Mouse (Mus musculus) left cerebral cortex, adult 18-20 months (tissue): Measurements from ENCODE around the gene Ramp2. TPM values are rescaled to one million over a fixed set of nuclear protein-coding genes. Genes with fewer than 3 reads are reported as not detected.
A peak's percentile ranks its signal among the peaks of the same experiment; 100 is the strongest.

Experiments used
- DNase-seq, 2 experiments: peaks; one replicate each; pipeline ENCODE4 v3.0.0; 2021 to 2022; ENCODE audit warnings: low spot score in 2 of 2, mixed read lengths in 1 of 2
- long read RNA-seq, 2 experiments: library from polyadenylated mRNA; stranded (forward); transcript quantifications; one replicate each; pipeline ENCODE4 v2.0.0; 2021
- total RNA-seq, 2 experiments: library from RNA; stranded (reverse); gene quantifications; 2 replicates each; pipeline ENCODE4 v1.2.3; 2021

Gene Ramp2
- total RNA-seq: 10 to 100 TPM; 31.4 to 37.8 TPM
- long read RNA-seq, experiment 1, transcript Ramp2-204 (4 exons, 1,178 nt): major isoform, 32 of 46 reads
- long read RNA-seq, experiment 1, partial matches to known transcripts: 0 of 46 reads
- long read RNA-seq, experiment 1, other reads (novel, unspliced or antisense): 8 of 46 reads
- long read RNA-seq, experiment 2, transcript Ramp2-204 (4 exons, 1,178 nt): major isoform, 19 of 22 reads
- long read RNA-seq, experiment 2, partial matches to known transcripts: 0 of 22 reads
- long read RNA-seq, experiment 2, other reads (novel, unspliced or antisense): 1 of 22 reads

DNA sequence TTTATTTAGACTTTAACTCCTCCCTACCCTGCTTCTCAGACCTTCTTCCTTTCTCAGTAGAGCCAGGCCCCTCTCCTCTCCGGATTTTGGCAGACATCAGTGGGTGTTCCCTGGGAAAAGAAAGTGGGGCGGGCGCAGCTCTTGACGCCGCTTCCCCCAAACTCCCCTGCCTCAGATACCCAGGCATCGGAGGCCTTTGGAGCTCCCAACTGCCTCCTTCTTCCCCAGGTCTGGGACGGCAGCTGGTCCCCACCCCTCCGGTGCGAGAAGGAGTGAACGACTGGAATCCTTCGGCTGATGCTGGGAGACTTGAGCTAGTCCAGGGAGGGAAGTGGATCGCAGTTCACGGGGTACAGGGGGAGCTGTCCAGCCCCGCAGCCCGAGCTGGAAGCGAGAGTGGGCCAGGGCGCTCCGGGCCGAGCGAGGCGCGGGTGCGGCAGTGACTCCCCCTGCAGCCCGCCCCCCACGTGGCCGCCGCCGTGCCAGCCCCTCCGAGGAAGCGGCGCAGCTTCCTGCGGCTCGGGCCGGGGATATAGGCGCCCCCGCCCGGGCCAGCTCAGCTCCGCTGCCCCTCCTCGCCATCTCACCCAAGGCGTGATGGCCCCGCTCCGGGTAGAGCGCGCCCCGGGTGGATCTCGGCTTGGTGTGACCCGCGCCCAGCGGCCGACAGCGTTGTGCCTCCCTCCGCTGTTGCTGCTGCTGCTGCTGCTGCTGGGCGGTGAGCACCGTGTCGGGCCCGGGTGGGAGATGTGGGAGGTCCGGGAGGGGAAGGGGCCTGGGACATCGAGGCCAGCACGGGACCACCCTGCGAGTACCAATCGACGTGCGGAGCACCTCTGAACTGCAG is at the start of gene Ramp2:
Ramp2 (plus strand) TSS at position 174 of the 847 bp plus-strand sequence.
- DNase-seq: peak in 1 of 2 experiments; percentile 27

DNA sequence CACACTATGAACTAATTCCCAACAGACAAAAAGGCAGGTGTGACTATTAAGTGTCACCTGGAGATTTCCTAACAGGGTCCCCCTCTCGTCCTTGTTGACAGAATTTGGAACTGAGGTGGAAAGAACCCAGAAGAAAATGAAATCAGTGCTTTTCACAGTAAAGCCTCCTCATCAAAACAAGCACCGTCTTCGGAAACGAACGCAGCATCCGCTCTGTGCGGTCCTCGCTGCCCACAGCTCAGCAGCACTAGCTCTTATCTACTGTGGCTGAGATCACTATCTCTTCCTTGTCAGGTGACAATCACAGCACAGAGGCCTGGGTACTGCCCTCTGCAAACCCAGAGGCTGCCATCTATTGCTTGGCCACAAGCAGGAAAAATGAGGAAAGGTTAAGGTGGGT is 49.7 kb upstream of the Ramp2 start:
- DNase-seq: no peak

DNA sequence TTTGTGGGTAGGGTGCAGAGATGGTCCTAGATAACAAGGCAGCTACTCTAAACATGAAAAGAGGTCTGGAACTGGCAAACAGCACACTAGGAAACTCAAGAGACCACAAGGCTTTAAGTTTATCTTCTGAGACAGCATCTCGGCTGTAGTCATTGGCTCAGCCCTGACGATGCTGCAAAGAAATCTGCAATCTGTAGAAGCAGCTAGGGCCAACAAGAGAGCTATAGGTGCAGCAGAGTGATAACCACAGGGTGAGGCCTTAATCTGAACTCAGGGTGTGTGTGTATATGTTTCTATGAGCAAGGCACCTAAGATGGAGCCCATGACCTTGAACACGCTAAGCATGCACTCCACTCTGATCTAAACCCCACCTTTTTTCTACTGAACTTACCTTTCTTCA is 46.3 kb upstream of the Ramp2 start:
- no peak for DNase-seq

DNA sequence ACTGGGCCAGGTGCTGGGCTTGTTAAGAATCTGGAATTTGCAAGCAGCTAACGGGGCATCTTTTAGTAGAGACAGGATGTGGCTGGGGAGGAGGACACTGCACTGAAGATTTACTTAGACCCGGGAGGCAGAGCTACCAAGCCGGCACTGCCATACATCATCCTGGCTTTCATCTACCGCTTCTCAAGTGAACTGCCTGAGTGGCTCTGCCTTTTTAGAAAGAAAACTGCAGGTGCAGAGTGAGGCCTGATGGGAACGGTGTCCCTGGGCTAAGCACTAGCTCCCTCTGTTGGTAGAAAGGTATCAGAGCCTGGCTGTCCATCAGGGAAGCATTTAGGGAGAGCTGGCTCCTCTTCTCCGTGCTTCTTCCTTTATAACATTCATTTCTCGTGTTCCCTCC is 44.8 kb upstream of the Ramp2 start:
- DNase-seq: no peak

DNA sequence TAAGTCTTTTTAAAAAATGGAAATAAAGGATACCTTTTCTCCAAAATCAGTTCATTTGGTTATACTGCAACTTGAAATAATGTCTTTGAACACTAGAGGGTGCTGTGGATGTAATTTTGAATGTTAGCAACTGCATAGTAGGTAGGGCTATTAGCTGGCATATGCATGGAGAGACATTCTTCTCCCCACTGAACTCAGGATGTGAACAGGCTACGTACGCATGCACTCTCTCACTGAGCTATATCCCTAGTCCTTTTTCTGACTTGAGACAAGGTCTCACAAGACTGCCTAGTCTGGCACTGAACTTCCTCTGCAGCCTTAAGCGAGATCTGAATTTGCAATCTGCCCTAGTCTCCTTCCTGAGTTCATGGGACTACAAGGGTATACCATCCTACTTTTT is 33.9 kb upstream of the Ramp2 start:
- DNase-seq: no peak

DNA sequence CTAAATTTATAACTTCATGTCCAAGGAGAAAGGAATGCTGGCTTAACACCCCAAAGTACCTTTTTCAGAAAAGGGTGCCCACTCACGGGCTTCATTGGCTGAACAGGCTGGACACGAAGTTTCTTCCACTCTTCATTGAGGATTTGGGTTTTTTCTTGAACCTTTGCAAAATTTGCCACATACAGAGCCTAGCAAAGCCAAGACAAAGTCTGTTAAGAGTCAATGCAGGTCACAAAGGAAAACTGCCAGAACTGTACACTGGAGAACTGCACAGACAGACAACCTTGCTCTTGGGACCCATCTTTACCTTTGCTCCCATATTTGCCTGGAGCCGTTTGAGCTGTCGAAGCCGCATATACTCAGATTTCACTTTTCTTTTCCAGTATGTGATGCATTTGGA is 28.9 kb upstream of the Ramp2 start:
- no peak for DNase-seq

DNA sequence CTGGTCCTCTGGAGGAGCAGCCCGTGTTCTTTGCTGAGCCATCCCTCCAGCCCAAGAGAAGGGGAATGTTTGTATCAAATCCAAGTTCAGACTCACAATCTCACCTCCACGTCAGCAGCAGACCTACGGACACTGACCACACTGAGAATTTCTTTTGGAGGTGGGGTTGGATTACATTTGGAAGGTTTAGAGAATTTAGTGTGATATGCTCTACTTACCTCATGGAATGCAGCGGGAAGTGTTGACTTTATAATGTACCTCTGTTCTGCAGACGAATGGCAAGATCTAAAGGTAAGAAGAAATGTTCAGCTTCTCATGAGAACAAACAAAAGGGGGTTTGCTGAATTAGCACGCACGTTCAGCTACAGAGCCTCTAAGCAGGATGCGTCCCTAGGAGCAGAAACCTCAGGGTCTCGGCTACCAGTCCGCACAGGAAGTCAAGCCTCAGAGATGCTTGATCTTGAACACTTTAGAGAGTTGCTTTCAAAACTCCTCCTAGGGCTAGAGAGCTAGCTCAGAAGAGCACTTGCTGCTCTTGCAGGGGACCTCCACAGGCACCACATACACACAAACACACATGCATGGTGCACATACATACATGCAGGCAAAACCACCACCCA is 27.3 kb upstream of the Ramp2 start:
- DNase-seq: no peak

DNA sequence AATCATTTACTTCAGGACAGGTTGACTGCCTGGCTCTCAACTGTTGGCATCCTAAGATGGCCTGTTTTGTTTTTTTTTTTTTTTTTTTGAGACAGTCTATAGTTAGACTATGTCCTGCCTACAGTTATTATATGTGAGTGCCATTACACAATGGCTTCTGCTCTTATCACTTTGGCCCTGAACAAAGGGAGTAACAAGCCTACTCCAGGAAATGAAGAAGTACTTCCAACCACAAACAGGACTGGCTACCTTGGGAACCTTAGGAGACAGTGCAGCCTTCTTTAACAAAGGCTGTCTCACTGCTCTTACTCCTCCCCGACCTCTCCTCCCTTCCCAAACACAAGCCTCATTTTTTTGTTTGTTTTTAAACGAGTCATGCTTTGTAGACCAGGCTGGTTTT is 25.0 kb upstream of the Ramp2 start:
- DNase-seq: no peak

DNA sequence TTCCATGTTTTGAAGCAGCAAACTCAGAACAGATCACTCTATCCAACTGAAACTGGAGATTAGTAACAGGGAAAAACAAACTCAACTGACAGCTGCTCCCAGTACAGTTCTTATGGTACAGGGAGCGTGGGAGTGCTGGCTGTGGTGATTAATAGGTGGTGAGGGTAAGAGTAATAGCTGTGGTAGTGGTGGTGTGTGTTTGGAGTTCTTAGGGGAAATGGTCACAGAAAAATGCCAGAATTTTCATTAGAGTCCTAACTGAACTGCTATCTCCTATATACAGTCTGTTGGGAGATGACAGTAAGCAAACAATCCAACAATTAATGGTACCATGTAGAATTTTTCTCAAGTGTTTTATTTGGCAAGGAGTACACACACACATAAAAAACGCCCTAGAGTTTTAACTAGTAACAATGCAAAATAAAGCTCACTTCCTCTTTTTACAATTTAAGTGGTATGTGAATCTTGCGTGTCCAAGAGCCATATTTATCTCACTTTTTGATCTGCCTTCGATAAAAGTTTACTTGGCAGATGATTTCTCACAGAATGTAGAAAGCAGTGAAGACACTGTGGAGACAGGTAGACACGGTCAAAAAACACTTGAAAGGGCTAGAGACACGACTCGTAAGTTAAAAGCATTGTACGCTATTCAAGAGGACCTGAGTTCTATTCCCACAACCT is 24.4 kb upstream of the Ramp2 start:
- no peak for DNase-seq

DNA sequence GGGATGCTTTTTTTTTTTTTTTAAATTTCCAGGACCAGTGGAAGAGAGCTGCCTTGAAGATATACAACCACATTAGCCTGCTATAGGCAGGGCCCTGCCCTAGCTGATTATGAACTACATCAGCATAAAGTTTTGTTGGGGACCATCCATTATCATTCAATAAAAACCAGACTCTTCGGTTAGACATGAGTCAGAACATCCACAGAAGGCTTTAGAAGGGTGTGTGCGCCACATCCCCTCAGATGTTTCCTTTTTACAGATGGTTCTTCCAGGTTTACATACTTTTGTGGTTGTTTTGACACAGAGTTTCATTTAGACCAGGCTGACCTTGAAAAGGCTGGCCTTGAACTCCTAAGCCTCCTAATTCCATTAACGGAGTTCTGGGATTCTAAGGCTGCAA is 21.5 kb upstream of the Ramp2 start:
- DNase-seq: no peak

DNA sequence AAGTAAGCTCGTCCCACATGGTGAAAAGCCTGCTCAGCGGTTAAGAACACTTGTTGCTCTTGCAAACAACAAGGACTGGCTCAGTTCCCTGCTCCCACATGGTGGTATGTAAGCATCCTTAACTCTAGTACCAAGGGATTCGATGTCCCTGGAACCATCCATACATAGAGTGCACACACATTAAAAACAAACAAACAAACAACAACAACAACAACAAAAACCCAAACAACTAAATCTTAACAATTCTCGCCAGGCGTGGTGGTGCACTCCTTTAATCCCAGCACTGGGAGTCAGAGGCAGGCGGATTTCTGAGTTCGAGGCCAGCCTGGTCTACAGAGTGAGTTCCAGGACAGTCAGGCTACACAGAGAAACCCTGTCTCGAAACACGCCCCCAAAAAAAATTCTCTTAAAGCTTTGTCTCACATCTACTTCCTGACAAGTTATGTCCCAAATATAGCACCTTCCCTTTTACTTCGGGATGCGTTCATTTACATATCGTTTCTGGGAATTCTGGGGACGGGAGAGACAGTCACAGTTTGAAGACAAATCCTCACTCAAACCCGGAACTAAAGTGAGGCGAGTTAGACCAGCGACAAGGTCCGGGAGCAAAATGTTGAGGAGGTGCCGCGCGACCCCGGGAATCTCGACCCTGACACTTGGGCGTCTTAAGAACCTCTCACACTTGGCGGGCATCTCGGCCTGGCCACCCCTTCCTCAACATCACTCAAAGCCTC is 20.3 kb upstream of the Ramp2 start:
- no peak for DNase-seq

DNA sequence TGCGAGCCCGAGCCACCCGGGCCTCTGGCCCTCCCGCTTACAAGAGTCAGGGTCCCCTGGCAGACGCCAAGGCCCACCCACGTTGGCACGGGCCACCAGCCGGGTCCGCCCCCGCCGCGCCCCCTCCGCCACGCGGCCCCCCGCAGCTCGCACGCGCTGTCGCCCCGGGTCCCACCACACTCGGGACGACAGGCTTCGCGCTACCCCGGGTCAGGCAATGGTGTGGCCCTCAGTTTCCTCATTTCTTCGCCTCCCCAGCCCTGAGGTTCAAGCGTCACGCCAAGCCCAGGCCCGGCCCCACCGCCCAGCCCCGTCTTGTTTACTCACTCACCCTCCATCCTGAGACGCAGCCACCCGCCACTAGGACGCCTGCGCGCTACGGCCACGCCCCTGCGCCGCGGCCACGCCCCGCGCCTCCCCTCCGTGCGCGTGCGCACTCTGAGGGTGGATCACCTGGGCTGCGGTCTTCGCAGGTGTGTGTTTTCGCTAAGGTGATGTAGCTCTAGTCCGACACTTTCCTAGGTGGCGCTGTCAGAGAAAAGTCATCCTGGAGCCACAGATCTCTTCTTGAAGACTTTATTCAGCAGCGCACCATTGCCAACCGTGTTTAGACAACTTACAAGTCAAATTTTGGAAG is 19.6 kb upstream of the Ramp2 start, which contains the start of gene Ezh1:
Ezh1 (minus strand) TSS at position 399 of the 637 bp plus-strand sequence.
- DNase-seq: peak; percentile 86 to 92

DNA sequence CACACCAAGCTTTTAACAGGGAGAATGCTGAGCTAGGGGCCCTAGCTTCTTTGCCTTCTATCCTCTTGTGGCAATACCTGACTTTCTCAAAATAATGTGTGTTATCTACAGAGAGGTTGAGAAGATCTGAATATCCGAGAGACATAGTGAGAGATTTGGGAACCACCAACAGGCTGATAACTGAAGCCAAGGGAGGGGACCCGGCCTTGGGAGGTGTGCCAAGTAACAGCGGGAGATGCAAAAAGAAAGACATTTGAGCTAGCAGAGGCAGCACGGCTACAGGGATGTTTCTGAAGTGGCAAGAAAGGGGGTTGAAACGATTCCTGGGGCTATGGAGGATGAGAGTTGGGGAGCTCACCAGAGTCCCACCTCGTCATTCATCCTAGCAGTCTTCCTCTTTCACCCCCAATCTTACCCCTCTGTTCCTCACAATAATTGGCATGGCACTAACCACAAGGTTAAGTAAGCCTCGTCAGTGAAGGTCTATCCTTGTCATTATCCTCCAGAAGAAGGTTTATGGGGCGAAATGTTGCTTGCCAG is 16.4 kb upstream of the Ramp2 start:
- DNase-seq: no peak

DNA sequence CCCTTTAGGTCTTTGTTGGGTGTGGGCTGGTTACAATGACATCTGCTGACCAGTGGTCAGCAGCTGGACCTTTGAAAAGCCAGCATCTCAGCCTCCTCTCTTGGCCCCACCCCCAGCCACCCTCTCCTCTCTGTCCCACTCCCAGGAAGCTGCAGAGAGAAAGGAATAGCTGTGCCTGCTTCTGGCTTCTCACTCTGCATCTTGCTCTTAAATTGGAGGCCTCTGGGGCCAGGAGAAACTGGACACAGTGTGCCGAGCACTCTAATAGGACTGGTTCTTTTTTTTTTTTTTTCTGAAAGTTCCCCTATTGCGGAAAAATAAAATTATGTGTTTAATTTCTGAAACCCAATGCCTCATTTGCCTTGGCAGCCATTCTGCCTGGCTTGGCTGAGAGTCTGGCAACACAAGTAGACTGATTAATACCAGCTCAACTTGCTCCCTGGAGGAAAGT is 15.7 kb upstream of the Ramp2 start:
- no peak for DNase-seq

DNA sequence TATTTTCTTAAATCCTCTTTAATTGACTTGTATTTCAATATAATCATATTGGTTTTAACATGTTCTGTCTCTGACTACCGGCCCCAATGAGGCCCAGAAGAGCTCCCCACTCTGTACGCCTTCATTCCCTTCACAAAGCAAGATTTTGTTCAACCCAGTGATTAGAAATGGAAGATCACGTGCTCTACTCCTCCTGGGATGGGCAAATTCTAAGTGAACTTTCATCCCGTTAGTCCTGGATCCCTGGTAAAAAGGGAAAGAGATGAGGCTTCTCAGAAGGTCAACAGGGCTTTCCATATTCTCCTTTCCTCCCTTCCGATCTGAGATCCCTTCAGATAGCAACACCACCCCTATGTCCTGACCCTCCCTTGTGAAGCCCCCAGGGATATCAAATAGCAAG is 15.3 kb upstream of the Ramp2 start:
- no peak for DNase-seq

DNA sequence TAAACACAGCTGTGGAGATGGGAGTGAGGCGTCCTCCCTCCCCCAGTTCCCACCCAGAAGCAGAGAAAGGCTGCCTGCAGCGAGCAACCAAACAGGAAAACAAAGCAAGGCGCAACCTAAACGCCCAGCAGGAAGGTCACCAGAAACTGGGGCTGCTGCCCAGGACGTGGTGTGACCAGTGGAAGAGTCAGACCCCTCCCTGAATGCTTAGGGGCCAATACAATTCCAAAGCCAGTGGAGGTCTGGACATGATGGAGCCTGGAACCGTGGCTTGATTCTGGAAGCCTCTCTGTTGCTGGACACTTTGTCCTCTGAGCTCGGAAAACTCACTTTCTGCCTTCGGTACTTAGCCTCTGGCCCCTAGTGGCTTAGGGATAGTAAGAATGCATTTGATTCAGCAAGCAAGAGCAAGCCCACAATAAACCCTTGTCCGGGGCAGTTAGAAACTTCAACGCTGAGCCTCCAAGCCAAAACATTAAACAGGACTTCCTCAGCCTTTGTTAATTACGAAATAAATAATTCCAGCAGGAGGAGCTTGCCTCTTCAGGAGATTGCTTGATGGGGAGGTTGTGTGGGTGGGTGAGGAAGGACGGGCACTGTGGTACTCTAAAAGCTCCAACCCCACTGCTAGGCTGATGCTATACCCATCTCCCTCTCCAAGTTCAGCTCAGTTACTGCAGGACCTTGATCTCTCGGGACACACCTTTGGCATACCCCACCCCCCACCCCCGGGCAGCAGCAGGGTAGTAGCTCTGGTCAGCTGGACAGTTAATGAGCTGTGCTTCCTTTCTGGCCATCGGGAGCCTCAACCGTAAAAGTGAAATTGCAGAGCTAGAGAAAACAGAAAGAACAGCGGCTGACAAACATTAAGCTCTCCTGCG is 14.6 kb upstream of the Ramp2 start:
- DNase-seq: no peak

DNA sequence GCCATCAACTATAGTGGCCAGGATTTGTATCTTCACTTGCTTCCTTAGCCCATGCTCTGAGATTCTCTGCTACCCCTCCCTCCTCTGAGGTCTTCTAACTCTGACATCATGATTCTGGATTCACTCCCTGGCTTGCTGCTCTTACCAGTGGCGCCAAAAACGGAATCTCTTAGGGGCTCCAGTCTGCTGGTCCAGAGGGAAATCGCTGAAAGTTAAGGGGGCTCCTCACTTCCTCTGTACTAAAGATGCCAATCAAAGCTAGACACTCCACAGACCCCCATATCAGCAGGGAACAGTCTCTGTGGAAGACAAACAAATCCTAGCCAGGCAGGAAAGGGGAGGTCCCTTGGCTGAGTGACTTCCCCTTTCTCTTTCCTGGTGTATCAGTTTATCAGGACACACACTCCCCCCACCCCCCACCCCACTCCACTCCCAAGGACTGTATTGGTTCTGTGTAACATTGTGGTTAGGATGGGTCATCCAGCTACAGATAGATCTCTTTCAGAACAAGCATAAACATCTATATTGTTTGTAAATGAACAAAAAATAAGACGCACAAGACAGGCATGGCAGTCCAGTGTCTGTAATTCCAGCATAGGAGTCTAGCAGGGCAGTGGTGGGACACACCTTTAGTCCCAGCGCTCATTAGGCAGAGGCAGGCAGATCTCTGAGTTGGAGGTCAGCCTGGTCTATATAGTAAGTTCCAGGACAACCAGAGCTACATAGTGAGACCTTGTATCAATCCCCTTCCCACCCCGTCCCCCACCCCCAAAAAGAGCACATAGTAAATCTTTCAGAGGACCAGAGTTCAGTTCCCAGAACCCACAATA is 13.6 kb upstream of the Ramp2 start:
- no peak for DNase-seq

DNA sequence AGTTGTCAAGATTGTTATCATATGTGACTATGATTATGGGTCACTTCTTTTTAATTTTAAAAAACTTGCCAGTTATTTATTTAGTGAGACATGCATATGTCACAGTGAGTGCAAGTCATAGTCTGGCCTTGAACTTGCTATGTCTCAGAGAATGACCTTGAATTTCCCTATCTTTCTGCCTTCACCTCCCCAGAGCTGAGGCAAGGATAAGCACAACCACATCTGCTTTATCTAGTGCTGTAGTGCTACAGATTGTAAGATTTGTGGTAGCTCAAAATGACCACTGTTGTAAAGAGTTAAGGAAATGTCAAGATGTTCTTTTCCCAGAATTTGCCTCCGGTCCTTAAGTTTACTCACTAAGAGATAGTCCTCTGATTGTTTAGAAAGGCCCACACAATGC is 12.6 kb upstream of the Ramp2 start:
- DNase-seq: no peak
